Mouse (Mus musculus): Measurements from ENCODE around the gene Pin1rt1. TPM values are rescaled to one million over a fixed set of nuclear protein-coding genes. Genes with fewer than 3 reads are reported as not detected.

Pin1rt1 gene
- total RNA-seq, 1 experiment from 2014 or later: not detected

- ATAC-seq (replicated peaks; ENCODE audit: insufficient number of reproducible peaks, low FRiP score, low TSS enrichment, poor library complexity, severe bottlenecking): no peak
Observed at GRCm38 (mm10) chr2:104669122-104669804, 46.9 kb downstream of the Pin1rt1 start.

Other genes with a start within 250 kb of the Pin1rt1 start
- 48.7 to 59.8 TPM (median 57.8 TPM) in 3 replicates for gene Hipk3, start 221.9 kb downstream of the Pin1rt1 start, total RNA-seq (2017)
- gene Cstf3, start 125.9 kb downstream of the Pin1rt1 start, total RNA-seq (2017): 12.8 to 25.9 TPM (median 25.3 TPM) in 3 replicates
- gene Tcp11l1, start 4.2 kb downstream of the Pin1rt1 start, total RNA-seq (2017): 2.6 to 5.0 TPM (median 3.4 TPM) in 3 replicates
- 0.75 to 3.1 TPM (median 0.87 TPM) in 3 replicates for gene Depdc7, start 26.5 kb upstream of the Pin1rt1 start, total RNA-seq (2017)
- gene Qser1, start 100.4 kb upstream of the Pin1rt1 start, total RNA-seq (2017): 4.3 to 6.5 TPM (median 4.5 TPM) in 3 replicates
- gene Prrg4, start 133.5 kb upstream of the Pin1rt1 start, total RNA-seq (2017): 1.8 to 2.7 TPM (median 2.4 TPM) in 3 replicates
- 6.2 to 29.1 TPM in 2 of 3 replicates, not detected in the other for gene Ccdc73, start 151.4 kb upstream of the Pin1rt1 start, total RNA-seq (2017)